Mouse (Mus musculus) skeletal muscle tissue, adult 2 months (tissue): ENCODE measurements around the gene Rpp30.

ENCODE experiments used
- DNase-seq: peaks from one replicate; pipeline ENCODE4 v3.0.0-alpha.2; 2012; ENCODE audit warnings: low read depth, low spot score

The Rpp30 gene

DNA sequence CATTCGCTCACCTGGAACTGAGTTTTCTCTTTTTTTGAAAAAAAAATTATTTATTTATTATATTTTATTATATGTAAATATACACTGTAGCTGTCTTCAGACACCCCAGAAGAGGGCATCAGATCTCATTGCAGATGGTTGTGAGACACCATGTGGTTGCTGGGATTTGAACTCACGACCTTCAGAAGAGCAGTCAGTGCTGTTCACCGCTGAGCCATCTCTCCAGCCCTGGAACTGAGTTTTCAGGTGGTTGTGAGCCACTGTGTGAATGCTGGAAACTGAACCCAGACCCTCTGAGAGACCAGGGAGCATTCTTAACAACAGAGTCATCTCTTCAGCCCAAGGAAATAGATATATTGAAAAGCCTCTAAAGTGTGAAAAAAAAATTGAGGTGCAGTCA lies 44.9 kb downstream of the Rpp30 start:
- no peak for DNase-seq

DNA sequence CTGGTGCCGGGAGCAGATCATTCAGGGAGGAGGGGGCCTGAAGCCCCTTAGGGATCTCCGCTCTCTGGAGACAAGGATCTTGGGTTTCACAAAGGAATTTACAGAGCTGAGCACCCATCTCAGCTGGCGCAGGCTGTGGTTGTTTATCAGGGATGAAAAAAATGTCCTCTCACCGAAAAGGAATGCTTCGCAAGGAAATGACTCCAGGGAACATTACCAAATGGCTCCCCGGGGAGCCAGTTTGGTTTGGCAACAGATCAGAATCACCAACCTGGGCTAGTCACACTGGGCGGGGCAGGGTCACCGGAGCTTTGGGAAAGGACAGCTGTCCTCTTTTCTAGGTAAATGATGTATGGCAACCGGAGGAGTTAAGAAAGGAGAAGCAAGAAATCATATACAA lies 45.7 kb downstream of the Rpp30 start:
- DNase-seq, result peak; percentile 16

DNA sequence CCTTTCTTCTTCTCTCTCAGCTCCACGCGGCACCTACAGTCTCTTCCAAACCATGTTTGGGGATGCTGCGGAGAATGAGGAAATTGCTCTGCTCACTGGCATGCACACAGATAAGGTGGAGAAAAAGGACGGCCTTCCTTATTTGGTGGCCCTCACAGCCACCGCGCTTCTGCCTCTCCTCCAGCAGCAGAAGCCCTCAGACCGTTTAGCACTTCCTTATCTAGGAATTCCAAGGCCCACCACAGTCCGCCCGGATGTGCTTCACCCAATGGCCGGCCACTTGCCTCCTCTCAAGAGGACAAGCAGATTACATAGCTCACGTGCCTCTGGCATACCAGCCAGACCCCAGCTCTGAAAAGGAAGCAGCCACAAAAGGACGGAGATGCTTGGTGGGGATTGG lies 46.1 kb downstream of the Rpp30 start:
- no peak for DNase-seq

DNA sequence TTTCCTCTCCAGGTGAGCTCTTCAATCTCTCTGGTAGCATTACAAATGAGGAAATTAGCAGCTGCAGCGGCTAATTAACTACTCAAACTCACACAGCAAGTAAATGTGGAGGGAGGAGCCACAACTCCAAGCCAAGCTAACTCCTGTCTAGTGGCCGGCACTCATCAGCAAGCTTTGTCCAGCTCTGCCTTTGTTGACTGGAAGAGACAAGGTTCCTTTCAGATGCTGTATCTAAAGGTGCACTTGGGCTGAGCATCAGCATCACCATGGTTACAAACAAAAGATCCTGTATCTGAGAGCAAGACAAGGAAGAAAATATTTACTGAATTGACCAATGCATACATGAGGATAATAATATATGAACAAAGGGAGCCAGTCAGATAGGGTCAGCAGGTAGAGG lies 46.7 kb downstream of the Rpp30 start:
- no peak for DNase-seq

DNA sequence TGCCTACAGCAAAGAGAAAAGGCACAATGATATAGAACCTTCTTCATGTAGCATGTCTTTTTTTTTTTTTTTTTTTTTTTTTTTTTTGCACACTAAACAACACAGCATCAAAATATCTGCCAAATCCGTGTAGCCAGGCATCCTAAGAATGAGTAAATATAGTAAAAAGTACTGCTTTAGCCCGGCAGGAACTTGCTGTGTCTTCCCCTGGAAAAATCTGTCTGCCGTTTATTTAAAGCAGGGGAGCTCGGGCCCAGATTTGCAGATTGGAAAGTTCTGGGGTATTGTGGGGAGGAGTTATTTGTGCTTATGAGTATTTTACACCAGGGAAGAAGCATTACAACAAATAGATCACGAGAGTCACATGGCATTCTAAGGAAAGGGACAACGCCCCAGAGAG lies 48.5 kb downstream of the Rpp30 start:
- DNase-seq, result no peak

DNA sequence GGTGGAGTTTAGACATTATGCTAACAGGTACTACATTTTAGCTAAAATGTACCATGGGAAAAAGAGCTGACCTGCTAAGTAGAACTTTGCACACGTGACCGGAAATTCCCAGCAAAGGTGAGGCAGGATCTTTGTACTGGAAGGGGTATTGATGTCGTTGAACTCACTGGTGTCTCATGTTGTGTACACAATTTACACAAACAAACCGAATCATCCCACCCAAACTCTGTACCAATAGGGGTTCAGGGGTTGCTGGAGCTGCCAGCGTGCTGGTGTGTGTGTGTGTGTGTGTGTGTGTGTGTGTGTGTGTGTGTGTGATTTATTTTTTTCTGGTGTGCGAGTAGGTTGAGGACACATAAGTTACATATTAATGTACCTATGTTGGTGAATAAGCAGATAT lies 49.5 kb downstream of the Rpp30 start:
- no peak for DNase-seq

DNA sequence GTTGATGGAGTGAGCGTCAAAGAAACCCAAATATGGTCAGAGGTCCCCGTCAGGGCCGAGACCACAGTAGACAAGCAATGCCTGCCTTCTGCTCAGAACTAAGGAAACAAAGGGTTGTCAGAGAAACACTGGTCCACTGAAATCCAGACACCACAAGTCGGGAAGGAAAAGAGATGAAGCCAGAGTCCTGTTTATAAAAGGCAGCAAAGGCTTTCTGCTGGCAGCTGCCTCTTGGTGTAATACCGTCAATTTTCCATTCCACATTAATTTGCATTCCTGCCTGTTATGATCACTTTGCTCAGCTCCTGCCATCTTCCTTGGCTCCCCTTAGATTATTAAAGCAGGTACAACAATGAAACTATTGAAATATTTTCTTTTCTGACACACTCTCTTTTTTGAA lies 50.2 kb downstream of the Rpp30 start:
- DNase-seq, result no peak

DNA sequence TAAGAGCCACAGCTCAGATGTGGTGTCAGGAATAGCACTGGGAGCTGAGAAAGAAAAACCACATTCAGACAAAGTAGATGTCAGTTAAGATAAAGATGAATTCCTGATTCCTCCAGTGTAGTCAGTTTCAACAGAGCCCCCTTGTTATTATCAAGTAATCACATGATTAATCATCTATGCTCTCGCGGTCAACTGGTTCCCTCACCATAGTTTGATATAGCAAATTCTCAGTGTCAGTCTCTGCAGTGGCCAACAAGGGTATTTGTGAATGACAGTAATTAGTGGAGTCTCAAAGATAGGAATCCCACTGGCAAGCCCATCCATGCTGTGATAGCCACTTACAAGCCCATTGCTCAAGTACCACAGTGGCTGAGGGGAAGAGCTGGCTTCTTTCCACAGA lies 60.1 kb downstream of the Rpp30 start:
- DNase-seq, result no peak

DNA sequence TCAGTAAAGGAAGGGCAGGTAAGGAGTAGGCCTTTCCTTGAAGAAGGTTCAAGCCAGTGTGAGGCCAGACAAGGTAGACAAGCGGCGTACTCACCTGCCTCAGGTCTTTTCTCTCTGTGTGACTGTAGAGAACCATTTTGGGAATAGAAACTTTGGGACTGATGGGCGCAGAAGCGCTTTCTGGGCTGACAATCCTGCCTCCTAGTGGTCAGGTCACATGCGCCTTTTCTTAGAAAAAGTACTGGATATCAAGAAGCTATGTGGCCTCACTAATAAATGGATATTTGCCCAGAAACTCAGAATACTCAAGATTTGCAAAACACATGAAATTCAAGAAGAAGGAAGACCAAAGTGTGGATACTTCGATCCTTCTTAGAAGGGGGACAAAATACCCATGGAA lies 65.1 kb downstream of the Rpp30 start:
- no peak for DNase-seq

DNA sequence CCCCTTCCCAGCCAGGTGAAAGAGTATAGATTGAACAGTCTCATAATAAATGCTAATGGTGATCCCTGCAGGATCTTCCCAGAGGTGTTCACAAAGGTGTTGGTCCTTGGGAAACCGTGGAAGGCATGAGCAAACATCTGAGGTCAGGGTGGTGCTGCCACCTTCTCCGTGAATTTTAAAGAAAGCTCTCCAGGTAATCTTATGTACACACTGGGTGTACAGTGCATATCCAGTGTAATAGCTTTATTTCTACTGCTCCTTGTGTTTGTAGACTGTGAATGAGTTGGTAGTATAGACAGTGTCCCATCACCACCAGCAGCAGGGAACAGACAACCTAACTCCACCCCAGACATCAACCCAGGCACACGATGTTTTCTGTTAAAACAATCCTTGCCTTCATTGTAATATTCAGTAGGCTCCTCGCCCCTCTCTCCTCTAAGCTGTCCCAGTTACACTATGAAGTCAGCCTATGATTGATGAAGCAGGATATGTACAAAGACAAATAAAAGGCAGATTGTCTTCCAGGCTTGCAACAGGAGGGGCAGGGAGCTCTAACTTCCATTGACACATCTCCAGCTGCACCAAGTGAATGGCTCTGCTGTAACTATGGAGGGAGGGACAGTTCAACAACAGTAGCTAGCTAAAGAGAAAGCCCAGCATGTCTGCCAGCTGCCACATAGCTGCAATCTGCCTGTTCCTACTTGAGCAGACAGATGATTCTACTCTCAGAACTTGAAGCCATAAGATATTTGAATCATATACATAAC lies 66.9 kb downstream of the Rpp30 start:
- DNase-seq, result no peak
